In genomic region chr14:30299946-30300345, GRCm38 (mm10) we compare ENCODE assay signal across 28 mouse cellular contexts.
DNase-seq lines count a peak whose midpoint lies in the region; ATAC-seq and TF ChIP-seq lines count a peak whose summit lies in the region.
"Had no signal": no experiment of that assay in that cellular context is flagged by ENCODE, and none has a peak within 500 bp of the region (broad histone marks: within the 10 kb centered on the region; RNA-seq: fewer than 3 reads in every experiment).

No protein-coding gene starts in this region.

- H3K27ac ChIP-seq in bone marrow macrophage, adult 2 months (ENCODE audit: insufficient read depth, low read depth, low read length), result 0 out of 2 replicates have a peak overlapping the region, but pooled peaks have one; percentile 16
- H3K27ac ChIP-seq in olfactory bulb, adult 2 months (ENCODE audit: insufficient read depth, low read depth, low read length), result peak overlapping the region; percentile 3; the same call in 1 of the 2 replicates
- H3K27ac ChIP-seq: embryonic facial prominence, embryonic 10.5 days; embryonic facial prominence, embryonic 13.5 days; forebrain, embryonic 13.5 days; heart, adult 2 months; heart, embryonic 15.5 days; hindbrain, embryonic 10.5 days; hindbrain, embryonic 13.5 days had no signal

- TF ChIP-seq POLR2A in bone marrow macrophage, adult 2 months (IDR thresholded peaks at IDR 0.05; ENCODE audit: borderline replicate concordance, low read depth, low read length), result no peak
- TF ChIP-seq POLR2A in olfactory bulb, adult 2 months (IDR thresholded peaks at IDR 0.05; ENCODE audit: insufficient read depth, low read depth, low read length), result no peak

- 42% methylated on average over 7 of the region's 7 CpGs for WGBS in olfactory bulb, adult 2 months

- no peak for TF ChIP-seq CTCF in bone marrow macrophage, adult 2 months (IDR thresholded peaks at IDR 0.05; ENCODE audit: low read depth, low read length)
- no peak for TF ChIP-seq CTCF in olfactory bulb, adult 2 months (IDR thresholded peaks at IDR 0.05; ENCODE audit: insufficient read depth, low read depth, low read length)

- peaks cover 10% of the 10 kb centered on the region for H3K4me1 ChIP-seq in bone marrow macrophage, adult 2 months (ENCODE audit: control insufficient read depth, insufficient read depth, low read length)
- H3K4me1 ChIP-seq in olfactory bulb, adult 2 months (ENCODE audit: control insufficient read depth, insufficient read depth, low read length), result peaks cover 25% of the 10 kb centered on the region
- H3K4me1 ChIP-seq: forebrain, embryonic 13.5 days; heart, embryonic 15.5 days; hindbrain, embryonic 10.5 days had no signal

- peak; percentile 39; the same call in 1 of the 2 replicates for ATAC-seq in frontal cortex, adult (ENCODE audit: low TSS enrichment)
- ATAC-seq: CD4-positive, CD25-positive, alpha-beta regulatory T cell, adult 4 months; forebrain, embryonic 13.5 days; hindbrain, embryonic 16.5 days; intestine, embryonic 16.5 days had no signal

- no peak for DNase-seq in frontal cortex, postnatal 10 days (ENCODE audit: low spot score in 2 of 2)
- no peak for DNase-seq in left cerebral cortex, adult 8-10 months (ENCODE audit: low spot score in 2 of 2)
- DNase-seq in heart, adult 9 months (ENCODE audit: low spot score in 2 of 2), result no peak
- DNase-seq: adrenal gland, adult 2 months; adrenal gland, postnatal 14 days; cerebellum, adult 11-12 months; cerebellum, adult 8-10 months; cerebellum, postnatal 10 days; cerebellum, postnatal 36 days; embryo, embryonic 11 days; gastrocnemius, postnatal 25 days; heart, adult 2 months; heart, postnatal 10 days; heart, postnatal 36 days had no signal

- no peak overlapping the region for H3K4me3 ChIP-seq in bone marrow macrophage, adult 2 months (ENCODE audit: insufficient read depth, low read length)
- no peak overlapping the region for H3K4me3 ChIP-seq in olfactory bulb, adult 2 months (ENCODE audit: insufficient read depth, low read depth, low read length)
- H3K4me3 ChIP-seq: embryonic facial prominence, embryonic 10.5 days; embryonic facial prominence, embryonic 13.5 days; erythroblast, embryonic 14.5 days; forebrain, embryonic 13.5 days; heart, adult 2 months; heart, embryonic 12.5 days; heart, embryonic 15.5 days; hindbrain, embryonic 10.5 days; hindbrain, embryonic 13.5 days had no signal
